Mouse (Mus musculus) gastrocnemius, postnatal 10 days (tissue): ENCODE measurements around the gene Speer3. TPM values are rescaled to one million over a fixed set of nuclear protein-coding genes. Genes with fewer than 3 reads are reported as not detected.
"Not testable (repeated sequence)": the region's sequence is repeated elsewhere in the genome, so short reads cannot be mapped to it uniquely, and the experiment has no call there.

Experiments
- DNase-seq: peaks from one replicate; pipeline ENCODE4 v3.0.0; 2021; ENCODE audit warnings: mixed read lengths
- long read RNA-seq, 2 experiments: library from polyadenylated mRNA; stranded (forward); transcript quantifications; one replicate each; pipeline ENCODE4 v2.0.0; 2021
- total RNA-seq, 2 experiments: library from RNA; stranded (reverse); gene quantifications; 2 replicates each; pipeline ENCODE4 v1.2.3; 2021

The Speer3 gene
- total RNA-seq: not detected
- long read RNA-seq, experiment 1: 0 reads
- long read RNA-seq, experiment 2: 0 reads

GRCm38 (mm10) chr5:13791319-13791718, at the start of gene Speer3:
TSS of gene Speer3 (plus strand) at chr5:13791619.
- no peak for DNase-seq

DNA sequence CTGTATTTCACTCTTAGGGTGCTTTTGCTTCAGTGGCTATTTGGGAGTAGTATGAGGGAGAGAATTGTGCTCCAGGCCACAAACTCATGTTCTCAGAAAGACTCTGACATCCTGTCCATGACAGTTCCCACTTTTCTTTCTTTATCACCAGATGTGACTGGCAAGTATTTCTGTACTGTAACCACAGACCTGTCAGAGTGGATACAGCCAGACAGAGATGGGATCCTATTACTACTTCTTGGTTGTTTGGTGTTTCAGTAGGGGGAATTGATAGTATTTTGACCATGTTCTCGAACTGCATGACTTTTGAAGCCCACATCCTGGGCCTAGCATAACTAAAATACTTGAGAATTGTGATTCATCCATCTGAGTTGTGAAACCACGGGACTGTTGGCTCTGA, 19.1 kb downstream of the Speer3 start:
- not testable (repeated sequence) for DNase-seq

DNA sequence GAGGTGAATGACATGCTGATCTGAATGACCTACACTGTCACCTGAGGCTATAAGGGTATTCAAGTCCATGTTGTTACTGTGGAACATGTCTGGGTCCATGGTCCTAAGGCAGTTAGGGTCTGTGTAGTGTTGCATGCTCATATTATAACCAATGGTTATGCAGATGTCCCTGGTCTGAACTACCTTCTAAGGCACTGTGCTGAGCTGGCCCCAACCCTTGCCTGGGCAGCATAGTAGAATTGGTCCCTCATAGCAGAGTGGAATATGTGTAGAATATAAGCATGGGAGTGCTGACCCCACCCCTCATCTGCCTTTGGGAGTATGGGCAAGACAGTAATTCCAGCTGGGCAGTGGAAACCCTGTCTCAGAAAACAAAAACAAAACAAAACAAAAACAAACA, 33.7 kb downstream of the Speer3 start:
- DNase-seq: no peak

DNA sequence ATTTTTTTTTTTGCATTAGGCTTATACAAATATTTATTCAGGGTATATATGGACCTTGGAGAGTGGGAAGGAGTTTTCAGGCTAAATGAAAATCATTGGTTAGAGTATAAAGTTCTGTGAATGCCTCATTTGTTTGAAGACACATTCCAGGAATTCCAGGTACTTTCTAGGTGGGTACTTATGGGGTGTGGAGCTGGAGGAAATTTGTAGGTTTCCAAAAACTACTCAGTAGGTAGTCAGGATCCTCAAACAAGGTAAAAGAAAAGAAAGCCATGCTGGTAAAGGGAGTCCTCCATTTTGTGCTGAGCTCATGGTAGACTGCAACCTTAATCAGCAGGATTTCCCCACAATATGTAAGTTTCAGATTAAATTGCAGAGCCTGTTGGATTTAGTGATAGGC, 35.3 kb downstream of the Speer3 start:
- DNase-seq: no peak

- DNase-seq: no peak
These were observed 52.9 kb downstream of the Speer3 start for GRCm38 (mm10) chr5:13844317-13844716.

Other genes starting within 250 kb of the Speer3 start
- under 1 TPM; 0.82 to 0.84 TPM for gene Sema3e, start 233.7 kb downstream of the Speer3 start, total RNA-seq